Mouse (Mus musculus): ENCODE measurements at regions not wholly inside any gene's neighbourhood (a gene's known extent, or its start where the extent isn't known, plus 50 kb on each side); places are given as distances from the start of the nearest gene placed in this dataset.
A peak's percentile ranks its signal among the peaks of the same experiment; 100 is the strongest.

DNA sequence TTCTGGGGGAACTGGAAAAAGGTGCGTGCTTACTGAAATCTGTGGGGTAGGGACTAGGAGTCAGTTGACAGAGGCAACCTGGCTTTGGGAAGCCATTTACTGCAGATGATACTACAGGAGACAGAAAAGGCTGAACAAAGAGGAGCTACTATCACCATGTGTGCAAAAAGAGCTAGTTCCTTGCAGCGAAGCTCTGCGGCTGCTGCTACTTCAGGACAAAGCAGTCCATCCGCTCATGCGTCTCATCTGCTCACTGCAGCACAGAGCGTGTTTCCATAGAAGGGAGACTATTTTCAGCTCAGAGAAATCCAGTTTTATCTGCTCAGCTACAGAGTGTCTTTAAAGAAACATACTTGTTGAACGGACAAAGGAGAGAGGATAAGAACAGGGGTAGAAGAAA lies 817.7 kb downstream of the Sorcs1 start:
- Histone ChIP-seq H3K27ac (no peak overlapping the region), H3K9me3 (no peaks in the 10 kb centered on the region), H3K4me3 (no peak overlapping the region), H3K4me1 (replicated peaks) (peaks cover 2% of the 10 kb centered on the region; the same call in 1 of the 2 replicates), H3K27me3 (ENCODE audit: insufficient read depth, poor library complexity, severe bottlenecking) (no peaks in the 10 kb centered on the region), H3K36me3 (no peaks in the 10 kb centered on the region)
- DNase-seq (ENCODE audit: low spot score): no peak
- 78% methylated on average over 7 of the region's 7 CpGs for WGBS

DNA sequence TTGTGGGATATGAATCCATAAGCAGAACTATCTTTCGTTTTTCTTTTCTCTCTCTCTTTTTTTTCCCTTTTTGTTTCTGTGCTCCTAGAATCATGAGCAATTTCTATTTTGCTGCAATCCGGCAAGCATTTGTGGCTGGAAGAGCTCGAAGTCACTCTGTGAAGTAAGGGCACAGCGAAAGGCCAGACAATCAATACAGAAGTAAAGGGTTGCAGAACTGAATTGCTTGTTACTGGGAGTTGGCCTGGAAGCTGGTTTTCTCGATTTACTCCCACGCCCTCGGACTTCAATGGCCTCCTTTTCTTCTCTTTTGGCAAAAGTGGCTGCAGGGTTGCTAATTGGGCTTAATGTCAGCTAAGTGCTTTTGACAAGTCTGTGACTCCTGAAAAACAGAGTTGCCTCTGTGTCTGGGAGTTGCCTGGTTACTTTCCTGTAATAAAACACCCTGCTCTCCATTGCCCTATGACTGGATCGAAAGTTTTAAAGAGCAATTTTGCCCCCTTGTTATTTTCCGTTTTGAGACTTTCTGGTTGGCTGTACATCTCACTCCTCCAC lies 822.9 kb downstream of the Sorcs1 start:
- 57% methylated on average over 9 of the region's 9 CpGs for whole genome bisulfite sequencing
- no peaks in the 10 kb centered on the region for H3K27me3 ChIP-seq (ENCODE audit: insufficient read depth, poor library complexity, severe bottlenecking)
- no peak overlapping the region for H3K27ac ChIP-seq
- H3K36me3 ChIP-seq: no peaks in the 10 kb centered on the region
- peaks cover 10% of the 10 kb centered on the region; the same call in 1 of the 2 replicates for H3K4me1 ChIP-seq (replicated peaks)
- no peak overlapping the region for H3K4me3 ChIP-seq
- DNase-seq (ENCODE audit: low spot score): peak; percentile 15
- H3K9me3 ChIP-seq: no peaks in the 10 kb centered on the region

GRCm38 (mm10) chr19:49841984-49842383 lies 836.5 kb downstream of the Sorcs1 start:
- DNase-seq (ENCODE audit: low spot score): no peak
- Histone ChIP-seq H3K9me3 (no peaks in the 10 kb centered on the region), H3K4me3 (no peak overlapping the region), H3K27me3 (ENCODE audit: insufficient read depth, poor library complexity, severe bottlenecking) (no peaks in the 10 kb centered on the region), H3K4me1 (replicated peaks) (no peaks in the 10 kb centered on the region), H3K36me3 (no peaks in the 10 kb centered on the region), H3K27ac (no peak overlapping the region)
- WGBS: 91% methylated on average over 5 of the region's 5 CpGs

DNA sequence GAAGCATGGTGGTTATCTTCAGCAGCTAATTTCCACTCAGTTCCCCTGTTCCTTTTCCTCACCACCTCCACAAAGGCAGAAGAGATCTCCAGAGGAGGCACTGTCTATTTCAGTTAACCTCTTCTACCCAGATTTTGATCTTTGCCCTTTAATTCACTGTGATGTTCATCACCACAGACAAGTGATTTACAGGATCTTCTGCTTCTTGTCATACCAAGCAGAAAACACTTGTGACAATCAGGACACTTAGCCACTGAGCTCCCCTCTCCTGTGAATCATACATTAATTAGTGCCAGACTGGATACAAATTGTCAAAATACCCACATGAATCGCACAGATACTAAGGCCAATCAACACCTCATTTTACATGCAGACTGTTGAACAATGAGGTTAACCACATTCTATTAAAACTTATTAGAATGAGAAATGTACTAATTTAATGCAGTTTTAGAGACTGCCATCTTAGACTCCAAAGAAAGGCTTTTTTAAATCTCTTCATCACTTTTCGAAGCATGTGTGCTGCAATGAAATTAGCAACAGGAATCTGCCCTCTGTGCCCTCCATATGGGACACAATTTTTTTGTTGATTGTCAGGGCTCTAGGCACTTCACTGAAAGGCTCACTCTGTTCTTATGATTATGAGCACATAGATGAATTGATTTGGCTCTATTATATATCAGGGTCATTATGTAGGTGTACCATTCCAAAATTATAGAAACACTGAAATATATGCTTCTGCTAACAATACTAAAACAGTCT lies 839.1 kb downstream of the Sorcs1 start:
- H3K27me3 ChIP-seq (ENCODE audit: insufficient read depth, poor library complexity, severe bottlenecking): no peaks in the 10 kb centered on the region
- WGBS: 73% methylated on average over 2 of the region's 2 CpGs
- H3K36me3 ChIP-seq: no peaks in the 10 kb centered on the region

DNA sequence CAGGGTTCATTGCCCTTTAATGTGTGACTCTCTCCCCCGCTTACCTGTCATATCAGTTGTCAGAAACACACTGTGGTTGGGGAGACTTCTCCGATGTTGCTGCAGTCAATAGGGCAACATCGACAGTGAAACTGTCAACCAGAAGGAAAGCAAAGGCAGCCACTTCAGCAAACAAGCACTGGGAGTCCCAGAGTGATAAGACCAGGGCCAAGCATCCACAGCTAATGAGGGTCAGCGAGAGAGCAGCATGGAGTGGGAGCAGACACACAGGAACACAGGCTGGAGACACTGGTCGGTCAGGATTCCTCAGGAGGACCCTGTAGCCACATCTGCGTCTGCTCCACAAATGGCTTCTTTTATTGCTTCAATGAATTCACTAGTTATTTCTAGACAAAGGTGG lies 847.5 kb downstream of the Sorcs1 start:
- WGBS: 65% methylated on average over 6 of the region's 6 CpGs
- Histone ChIP-seq H3K36me3 (no peaks in the 10 kb centered on the region), H3K27ac (no peak overlapping the region), H3K9me3 (no peaks in the 10 kb centered on the region), H3K4me1 (replicated peaks) (no peaks in the 10 kb centered on the region), H3K4me3 (no peak overlapping the region), H3K27me3 (ENCODE audit: insufficient read depth, poor library complexity, severe bottlenecking) (no peaks in the 10 kb centered on the region)
- DNase-seq (ENCODE audit: low spot score): no peak

More for the DNA sequence above, 839.1 kb downstream of the Sorcs1 start:
- no peak for DNase-seq (ENCODE audit: low spot score)
- Histone ChIP-seq H3K27ac (no peak overlapping the region), H3K4me3 (no peak overlapping the region), H3K4me1 (replicated peaks) (no peaks in the 10 kb centered on the region), H3K9me3 (no peaks in the 10 kb centered on the region)

DNA sequence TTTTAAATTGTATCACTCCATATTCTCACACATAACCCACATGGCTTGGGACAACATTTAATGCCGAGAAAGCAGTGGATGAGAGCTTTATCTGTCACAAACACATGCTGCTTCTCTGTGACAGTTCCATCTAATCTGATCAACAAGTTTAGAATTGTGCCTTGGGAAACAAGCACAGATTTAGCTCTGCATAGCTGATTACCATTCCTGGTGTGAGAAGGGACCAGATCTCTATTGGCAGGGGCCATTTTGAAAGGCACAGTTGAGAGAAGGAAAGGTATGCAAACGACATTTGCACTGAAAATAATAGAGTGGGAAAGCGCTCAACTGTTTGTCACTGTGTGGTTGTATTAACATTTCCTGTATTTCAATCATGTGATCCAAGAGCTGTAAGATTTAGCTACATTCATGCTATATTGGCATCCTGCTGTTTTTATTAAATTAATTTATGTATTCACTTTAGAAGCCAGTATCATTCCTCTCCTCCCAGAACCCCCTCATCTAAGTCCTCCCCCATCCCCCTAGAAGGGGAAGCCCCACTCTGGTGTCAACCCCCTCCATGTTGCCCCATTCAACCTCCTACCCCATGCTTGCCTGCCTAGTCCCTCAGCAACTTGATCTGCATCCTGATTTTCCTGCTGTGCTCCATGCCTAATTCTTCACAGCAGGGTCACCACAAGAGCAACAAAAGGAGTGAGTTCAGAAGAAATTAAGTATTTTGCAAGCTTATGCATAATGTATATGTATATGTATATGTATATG lies 872.6 kb downstream of the Sorcs1 start:
- H3K36me3 ChIP-seq: no peaks in the 10 kb centered on the region
- no peaks in the 10 kb centered on the region for H3K27me3 ChIP-seq (ENCODE audit: insufficient read depth, poor library complexity, severe bottlenecking)
- DNase-seq (ENCODE audit: low spot score): no peak
- no peak overlapping the region for H3K27ac ChIP-seq
- peaks cover 3% of the 10 kb centered on the region; the same call in 1 of the 2 replicates for H3K4me1 ChIP-seq (replicated peaks)
- no peaks in the 10 kb centered on the region for H3K9me3 ChIP-seq
- H3K4me3 ChIP-seq: no peak overlapping the region
- 62% methylated on average over 3 of the region's 3 CpGs for WGBS
